Mouse (Mus musculus): Measurements from ENCODE around the gene Tbc1d9.

DNA sequence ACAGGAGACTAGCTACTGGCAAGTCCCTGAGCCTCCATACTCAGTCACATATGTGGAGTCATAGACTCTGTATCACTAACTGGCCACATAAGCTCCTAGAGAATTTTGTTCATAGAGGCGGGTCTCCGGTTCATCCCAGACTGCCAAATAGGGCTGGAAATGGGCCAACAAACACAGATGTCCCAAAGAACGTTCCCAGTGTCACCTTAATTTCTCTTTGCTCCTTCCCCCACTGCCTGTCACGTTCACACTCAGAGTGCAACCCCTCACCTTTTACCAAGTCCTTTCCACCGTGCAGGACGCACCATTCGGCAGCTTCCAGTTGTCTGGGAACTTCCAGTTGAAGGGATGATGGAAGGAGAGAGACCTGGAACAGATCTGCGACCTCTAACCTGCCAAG is 120.2 kb downstream of the Tbc1d9 start:
- no peak for TF ChIP-seq CTCF (IDR thresholded peaks at IDR 0.05; ENCODE audit: borderline replicate concordance, insufficient read depth, low read depth, low read length)
- no peak for TF ChIP-seq POLR2A (IDR thresholded peaks at IDR 0.05; ENCODE audit: borderline replicate concordance, insufficient read depth, low read length)

All from cerebellum, adult 2 months (tissue).